Mouse (Mus musculus) limb, embryonic 13.5 days (tissue): ENCODE measurements around the gene Pde4d. TPM values are rescaled to one million over a fixed set of nuclear protein-coding genes. Genes with fewer than 3 reads are reported as not detected.

Experiments
- ATAC-seq: fragments of 200-750 bp; cut with Nextera tagmentation; 2 replicates; pipeline ENCODE4 v1.8.0; 2017; ENCODE audit warnings: low read depth, moderate number of reproducible peaks, moderate TSS enrichment; ENCODE audit not compliant: low FRiP score
- H3K27ac ChIP-seq: fragments of 300-500 bp; sonication (generic); 2 replicates; pipeline ENCODE4 v1.5.1; 2015; ENCODE audit warnings: inconsistent platforms, mild to moderate bottlenecking, moderate library complexity
- H3K27me3 ChIP-seq: fragments of 300-500 bp; sonication (generic); 2 replicates; pipeline ENCODE4 v1.6.1; 2015; ENCODE audit warnings: mild to moderate bottlenecking, inconsistent platforms
- H3K36me3 ChIP-seq: fragments of 300-500 bp; sonication (generic); 2 replicates; pipeline ENCODE4 v1.6.1; 2015; ENCODE audit warnings: inconsistent platforms, mild to moderate bottlenecking, moderate library complexity
- H3K4me1 ChIP-seq: fragments of 300-500 bp; sonication (generic); 2 replicates; pipeline ENCODE4 v1.6.1; 2015; ENCODE audit warnings: inconsistent platforms
- H3K4me2 ChIP-seq: fragments of 300-500 bp; sonication (generic); replicated peaks from 2 replicates; pipeline ENCODE4 v1.6.1; 2015; ENCODE audit warnings: inconsistent platforms, mild to moderate bottlenecking, moderate library complexity
- H3K4me3 ChIP-seq: fragments of 300-500 bp; sonication (generic); 2 replicates; pipeline ENCODE4 v1.5.1; 2015; ENCODE audit warnings: moderate library complexity, mild to moderate bottlenecking, inconsistent platforms
- H3K9ac ChIP-seq: fragments of 300-500 bp; sonication (generic); 2 replicates; pipeline ENCODE4 v1.6.1; 2015; ENCODE audit warnings: mild to moderate bottlenecking, inconsistent platforms
- H3K9me3 ChIP-seq: fragments of 300-500 bp; sonication (generic); 2 replicates; pipeline ENCODE4 v1.6.1; 2016; ENCODE audit warnings: inconsistent platforms
- WGBS: fragments of 180-500 bp; shearing (Covaris S2); methylation state at CpG from one replicate; pipeline ENCODE4 v1.1.7; 2015; 5-methylcytosine and 5-hydroxymethylcytosine counted together
- polyA plus RNA-seq: library from polyadenylated mRNA; unstranded; fragments of >200 nt; fragmentation: Nextera tagmentation; extraction: Ambion mirVana; gene quantifications from 2 replicates; pipeline ENCODE4 v1.2.1, GENCODE M21; 2015

Gene Pde4d
- polyA plus RNA-seq, 1 experiment from 2014 or later: 22.3 TPM

- ATAC-seq: no peak
- no peak overlapping the region for H3K27ac ChIP-seq
These were observed 1264.8 kb downstream of the Pde4d start for GRCm38 (mm10) chr13:109714581-109714980.

DNA sequence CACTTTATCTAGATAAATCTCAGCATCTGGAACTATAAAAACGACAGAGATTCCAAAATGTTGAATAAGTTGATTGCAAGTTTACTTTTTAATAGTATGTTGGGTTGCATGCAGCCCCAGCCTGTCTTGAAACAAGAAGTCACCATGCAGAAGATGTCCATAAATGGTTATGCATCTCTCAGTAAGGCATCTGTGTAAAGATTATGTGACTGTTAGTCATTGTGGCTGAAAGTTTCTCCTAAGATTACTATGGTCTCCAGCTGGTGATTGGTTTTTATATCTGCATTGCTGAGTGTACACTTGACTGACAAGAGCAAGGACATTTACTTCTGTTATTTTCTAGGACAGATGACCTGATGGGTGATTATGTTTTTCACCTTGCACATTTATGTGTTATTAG is 1265.6 kb downstream of the Pde4d start:
- Histone ChIP-seq H3K36me3 (no peaks in the 10 kb centered on the region), H3K27me3 (no peaks in the 10 kb centered on the region), H3K4me3 (no peak overlapping the region), H3K9me3 (no peaks in the 10 kb centered on the region), H3K27ac (no peak overlapping the region), H3K4me1 (peaks cover 10% of the 10 kb centered on the region; the same call in 1 of the 2 replicates), H3K9ac (no peak overlapping the region), H3K4me2 (no peak overlapping the region)
- no peak for ATAC-seq
- WGBS: 57% methylated on average over 1 of the region's 1 CpGs

More at GRCm38 (mm10) chr13:109714581-109714980, 1264.8 kb downstream of the Pde4d start:
- Histone ChIP-seq H3K27me3 (no peaks in the 10 kb centered on the region), H3K4me1 (peaks cover 10% of the 10 kb centered on the region; the same call in 1 of the 2 replicates), H3K9me3 (no peaks in the 10 kb centered on the region), H3K4me2 (no peak overlapping the region), H3K9ac (no peak overlapping the region), H3K36me3 (no peaks in the 10 kb centered on the region), H3K4me3 (no peak overlapping the region)
- WGBS: 92% methylated on average over 2 of the region's 2 CpGs

DNA sequence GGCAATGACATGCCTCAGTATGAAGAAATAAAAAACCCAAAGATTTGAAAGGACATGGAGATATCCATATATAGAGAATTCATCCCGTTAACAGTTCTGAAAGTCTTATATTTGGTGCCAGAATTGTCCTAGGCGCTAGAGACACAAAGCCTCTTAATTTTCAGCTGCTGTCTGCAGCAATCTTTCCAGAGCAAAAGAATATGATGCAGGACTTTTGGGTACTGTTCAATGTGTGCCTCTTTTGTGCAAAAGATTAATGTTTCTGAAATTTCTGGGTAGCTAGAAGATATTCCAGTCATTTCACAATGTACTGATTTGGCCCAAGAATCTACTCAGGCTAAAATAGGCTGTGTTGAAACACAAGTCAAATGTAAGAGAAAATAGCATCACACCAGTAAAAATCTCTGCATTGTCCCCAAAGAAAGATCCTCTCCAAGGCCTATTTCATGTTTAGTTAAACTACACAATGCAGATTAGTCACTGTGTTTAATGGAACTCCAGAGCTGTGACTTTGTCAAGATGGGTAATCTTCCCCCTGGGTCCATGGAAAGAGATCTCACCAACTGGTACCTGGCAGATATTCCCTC is 1270.5 kb downstream of the Pde4d start:
- WGBS: 91% methylated on average over 2 of the region's 2 CpGs
- Histone ChIP-seq H3K9ac (no peak overlapping the region), H3K36me3 (no peaks in the 10 kb centered on the region), H3K4me3 (no peak overlapping the region), H3K4me2 (no peak overlapping the region), H3K27me3 (no peaks in the 10 kb centered on the region), H3K27ac (no peak overlapping the region), H3K4me1 (peaks cover 24% of the 10 kb centered on the region), H3K9me3 (no peaks in the 10 kb centered on the region)
- no peak for ATAC-seq

- no peaks in the 10 kb centered on the region for H3K27me3 ChIP-seq
- H3K27ac ChIP-seq: peak overlapping the region; percentile 44; the same call in 1 of the 2 replicates
- H3K36me3 ChIP-seq: no peaks in the 10 kb centered on the region
- H3K4me3 ChIP-seq: no peak overlapping the region
- ATAC-seq: peak; percentile 76
- 58% methylated on average over 6 of the region's 6 CpGs for WGBS
- H3K4me1 ChIP-seq: peaks cover 30% of the 10 kb centered on the region
- H3K9me3 ChIP-seq: no peaks in the 10 kb centered on the region
- no peak overlapping the region for H3K4me2 ChIP-seq
- no peak overlapping the region for H3K9ac ChIP-seq
These were observed 1272.7 kb downstream of the Pde4d start for GRCm38 (mm10) chr13:109722237-109723119.

DNA sequence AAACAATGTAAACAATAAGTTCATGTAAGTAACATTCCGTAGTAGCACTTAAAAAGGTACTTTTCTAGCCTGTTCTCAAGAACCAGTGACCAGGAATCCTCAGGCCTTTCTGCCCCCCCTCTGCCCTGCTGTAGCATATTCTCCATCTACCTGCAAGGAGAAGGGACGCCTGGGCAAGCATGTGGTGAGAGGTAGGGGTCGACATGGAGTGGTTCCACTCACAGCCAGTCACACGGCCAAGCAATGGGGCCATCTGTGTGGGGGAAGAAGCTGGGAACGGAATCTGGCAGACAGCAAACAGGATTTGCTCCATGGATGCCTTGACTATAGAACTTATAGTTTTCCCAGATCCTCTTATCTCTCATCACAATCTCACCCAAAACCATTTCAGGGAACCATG is 1277.6 kb downstream of the Pde4d start:
- H3K4me2 ChIP-seq: no peak overlapping the region
- no peak for ATAC-seq
- H3K27me3 ChIP-seq: no peaks in the 10 kb centered on the region
- H3K27ac ChIP-seq: no peak overlapping the region
- no peaks in the 10 kb centered on the region for H3K36me3 ChIP-seq
- H3K4me1 ChIP-seq: peaks cover 39% of the 10 kb centered on the region
- H3K9me3 ChIP-seq: no peaks in the 10 kb centered on the region
- 75% methylated on average over 5 of the region's 5 CpGs for WGBS
- no peak overlapping the region for H3K9ac ChIP-seq
- H3K4me3 ChIP-seq: no peak overlapping the region

DNA sequence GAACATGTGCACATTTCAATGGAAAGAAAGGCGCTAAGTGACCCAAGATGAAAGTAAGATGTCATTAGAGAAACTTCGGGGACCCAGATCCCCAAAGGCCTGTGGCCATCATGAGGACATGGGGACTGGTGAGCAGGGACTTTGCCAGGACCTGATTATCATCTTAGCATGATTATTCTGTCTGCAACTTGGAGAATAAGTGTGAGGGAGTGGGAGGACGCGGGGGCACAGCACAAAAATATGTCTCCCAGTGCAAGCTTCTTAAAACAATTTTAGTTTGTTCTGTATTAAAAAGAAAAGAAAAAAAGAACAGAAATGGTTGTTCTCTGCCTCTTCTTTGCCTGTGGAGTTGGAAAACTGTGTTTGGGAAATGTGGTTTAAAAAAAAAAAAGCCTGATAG is 1279.9 kb downstream of the Pde4d start:
- no peak overlapping the region for H3K27ac ChIP-seq
- peaks cover 33% of the 10 kb centered on the region for H3K4me1 ChIP-seq
- no peaks in the 10 kb centered on the region for H3K36me3 ChIP-seq
- 60% methylated on average over 4 of the region's 4 CpGs for WGBS
- no peak overlapping the region for H3K4me3 ChIP-seq
- no peaks in the 10 kb centered on the region for H3K9me3 ChIP-seq
- no peak overlapping the region for H3K9ac ChIP-seq
- ATAC-seq: no peak
- H3K4me2 ChIP-seq: no peak overlapping the region
- no peaks in the 10 kb centered on the region for H3K27me3 ChIP-seq

DNA sequence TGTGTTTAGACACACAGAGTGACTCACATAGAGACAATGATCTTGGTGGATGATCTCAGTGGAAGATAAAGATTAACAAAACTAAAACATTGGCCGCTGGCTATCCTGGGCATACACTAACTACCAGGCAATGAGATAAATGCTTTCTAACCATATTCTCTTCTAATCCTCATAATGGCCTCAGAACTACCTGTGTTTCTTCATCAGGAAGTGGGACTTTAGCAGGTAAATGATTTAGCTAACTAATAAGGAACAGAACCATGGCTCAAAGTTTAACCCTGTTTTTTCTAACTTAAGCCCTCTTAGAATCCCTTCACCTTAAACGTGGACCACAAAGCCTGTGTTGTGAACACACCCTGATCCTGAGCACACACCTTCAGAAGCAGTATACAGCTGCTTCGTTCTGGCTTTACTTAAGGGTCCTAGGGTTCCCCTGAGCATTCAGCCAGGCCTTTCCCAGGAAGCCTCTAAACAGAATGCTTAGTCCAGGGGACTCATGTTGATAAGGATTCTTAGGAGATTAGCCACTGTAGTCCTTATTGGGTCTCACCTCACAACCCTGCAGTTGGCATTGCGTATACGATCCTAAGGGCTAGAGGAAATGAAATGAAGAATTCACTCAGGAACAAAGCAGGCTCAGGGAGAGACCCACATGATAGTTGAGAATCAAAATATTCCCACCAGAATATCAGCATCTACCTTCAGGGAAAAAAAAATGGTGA is 1283.1 kb downstream of the Pde4d start:
- H3K4me3 ChIP-seq: no peak overlapping the region
- H3K36me3 ChIP-seq: no peaks in the 10 kb centered on the region
- no peak overlapping the region for H3K9ac ChIP-seq
- no peak for ATAC-seq
- WGBS: 76% methylated on average over 5 of the region's 5 CpGs
- H3K27ac ChIP-seq: no peak overlapping the region
- no peaks in the 10 kb centered on the region for H3K9me3 ChIP-seq
- H3K27me3 ChIP-seq: no peaks in the 10 kb centered on the region
- H3K4me2 ChIP-seq: no peak overlapping the region
- peaks cover 9% of the 10 kb centered on the region; the same call in 1 of the 2 replicates for H3K4me1 ChIP-seq

GRCm38 (mm10) chr13:109736290-109737078 is 1286.7 kb downstream of the Pde4d start:
- no peak overlapping the region for H3K9ac ChIP-seq
- no peak overlapping the region for H3K4me3 ChIP-seq
- H3K9me3 ChIP-seq: no peaks in the 10 kb centered on the region
- no peaks in the 10 kb centered on the region for H3K36me3 ChIP-seq
- H3K27ac ChIP-seq: no peak overlapping the region
- 0 out of 2 replicates have a peak, but pooled peaks cover 3% of the 10 kb centered on the region for H3K4me1 ChIP-seq
- 45% methylated on average over 8 of the region's 8 CpGs for WGBS
- no peaks in the 10 kb centered on the region for H3K27me3 ChIP-seq
- no peak overlapping the region for H3K4me2 ChIP-seq
- ATAC-seq: no peak; the same call in 1 of the 2 replicates

DNA sequence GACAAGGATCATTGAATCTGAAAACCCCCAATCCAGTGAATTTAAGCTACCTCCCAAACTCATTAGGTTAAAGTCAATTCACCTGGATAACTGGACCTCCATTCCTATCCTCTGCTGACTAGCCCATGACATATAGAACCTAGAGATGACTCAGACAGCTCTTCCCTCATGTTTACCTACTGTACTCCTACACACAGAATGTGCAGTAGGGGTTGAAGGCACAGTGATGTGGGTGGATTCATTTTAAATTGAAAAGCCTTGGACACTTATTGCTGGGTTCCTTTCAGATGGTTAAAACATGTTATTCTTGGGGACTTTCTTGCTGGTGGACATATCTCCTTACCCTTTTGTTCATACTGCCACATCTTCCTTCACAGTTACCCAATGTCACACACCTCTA is 1296.7 kb downstream of the Pde4d start:
- Histone ChIP-seq H3K9me3 (no peaks in the 10 kb centered on the region), H3K27ac (no peak overlapping the region), H3K4me1 (peaks cover 7% of the 10 kb centered on the region; the same call in 1 of the 2 replicates), H3K4me3 (no peak overlapping the region), H3K9ac (no peak overlapping the region), H3K4me2 (no peak overlapping the region), H3K36me3 (0 out of 2 replicates have a peak, but pooled peaks cover 4% of the 10 kb centered on the region), H3K27me3 (no peaks in the 10 kb centered on the region)
- ATAC-seq: no peak

DNA sequence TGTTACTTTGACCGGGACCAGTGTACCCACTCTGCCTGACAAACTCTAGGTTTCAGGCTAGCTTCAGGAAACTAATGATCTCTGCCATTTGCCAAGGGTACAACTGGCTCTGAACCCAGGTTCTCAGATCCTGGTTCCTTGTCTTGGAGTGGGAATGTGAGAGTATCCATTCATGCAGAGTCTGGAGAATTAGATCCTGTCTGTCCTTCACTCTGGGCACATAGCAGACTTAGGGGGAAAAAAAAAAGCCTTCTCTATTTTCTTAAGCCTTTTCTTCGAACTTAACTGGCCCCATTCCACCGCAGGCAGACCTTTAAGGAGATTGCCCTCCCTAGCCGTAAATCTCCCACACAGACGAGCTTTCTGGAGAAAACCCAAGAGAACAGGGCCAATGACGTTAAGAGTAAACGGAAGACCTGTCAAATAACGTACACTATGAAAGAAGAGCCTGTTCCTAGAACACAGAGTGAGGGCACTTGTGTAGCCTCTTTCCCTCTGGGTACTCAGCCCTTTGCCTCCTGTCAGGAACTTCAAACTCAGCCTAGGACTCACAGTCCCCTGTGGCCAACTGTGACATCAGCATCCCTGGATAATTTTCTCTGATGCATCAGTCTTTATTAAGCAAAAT is 1302.6 kb downstream of the Pde4d start:
- Histone ChIP-seq H3K9ac (no peak overlapping the region; the same call in 1 of the 2 replicates), H3K4me2 (no peak overlapping the region), H3K4me1 (peaks cover 19% of the 10 kb centered on the region), H3K4me3 (no peak overlapping the region), H3K27me3 (no peaks in the 10 kb centered on the region), H3K9me3 (no peaks in the 10 kb centered on the region), H3K36me3 (no peaks in the 10 kb centered on the region), H3K27ac (peak overlapping the region; percentile 39; the same call in 1 of the 2 replicates)
- ATAC-seq: no peak
- 19% methylated on average over 8 of the region's 8 CpGs for WGBS

GRCm38 (mm10) chr13:109756854-109757253 is 1307.1 kb downstream of the Pde4d start:
- Histone ChIP-seq H3K27me3 (no peaks in the 10 kb centered on the region), H3K4me1 (peaks cover 13% of the 10 kb centered on the region), H3K4me3 (no peak overlapping the region), H3K9ac (no peak overlapping the region), H3K36me3 (no peaks in the 10 kb centered on the region), H3K9me3 (no peaks in the 10 kb centered on the region), H3K27ac (no peak overlapping the region), H3K4me2 (no peak overlapping the region)
- 86% methylated on average over 5 of the region's 5 CpGs for WGBS
- no peak for ATAC-seq
